Mouse (Mus musculus): ENCODE data around the gene Ncbp3. TPM values are rescaled to one million over a fixed set of nuclear protein-coding genes. Genes with fewer than 3 reads are reported as not detected.

The Ncbp3 gene
- polyA plus RNA-seq, 1 experiment = 6.5 TPM

- Histone ChIP-seq H3K27me3 (ENCODE audit: control insufficient read depth, insufficient read depth, low read length) (no peaks in the 10 kb centered on the region), H3K27ac (ENCODE audit: control insufficient read depth, insufficient read depth, low read length) (no peak overlapping the region), H3K4me3 (ENCODE audit: control insufficient read depth, insufficient read depth, low read length) (no peak overlapping the region), H3K4me1 (replicated peaks; ENCODE audit: control insufficient read depth, insufficient read depth, low read length) (no peaks in the 10 kb centered on the region), H3K36me3 (ENCODE audit: control insufficient read depth, insufficient read depth, low read length) (peaks cover 83% of the 10 kb centered on the region)
- DNase-seq = no peak
- TF ChIP-seq POLR2A (IDR thresholded peaks at IDR 0.05; ENCODE audit: control insufficient read depth, extremely low read depth, insufficient read depth, low read length, poor library complexity) = no peak
- TF ChIP-seq CTCF (IDR thresholded peaks at IDR 0.05; ENCODE audit: borderline replicate concordance, control insufficient read depth, extremely low read depth, insufficient read depth, low read length, poor library complexity) = no peak
- 93% methylated on average over 6 of the region's 6 CpGs for WGBS
Measured at GRCm38 (mm10) chr11:73077211-73077720, 29.7 kb downstream of the Ncbp3 start.

GRCm38 (mm10) chr11:73078615-73079014 is 31.0 kb downstream of the Ncbp3 start:
- TF ChIP-seq CTCF (IDR thresholded peaks at IDR 0.05; ENCODE audit: borderline replicate concordance, control insufficient read depth, extremely low read depth, insufficient read depth, low read length, poor library complexity) (no peak), POLR2A (IDR thresholded peaks at IDR 0.05; ENCODE audit: control insufficient read depth, extremely low read depth, insufficient read depth, low read length, poor library complexity) (no peak)
- DNase-seq = no peak
- peaks cover 69% of the 10 kb centered on the region for H3K36me3 ChIP-seq (ENCODE audit: control insufficient read depth, insufficient read depth, low read length)
- H3K4me1 ChIP-seq (replicated peaks; ENCODE audit: control insufficient read depth, insufficient read depth, low read length) = no peaks in the 10 kb centered on the region
- H3K4me3 ChIP-seq (ENCODE audit: control insufficient read depth, insufficient read depth, low read length) = no peak overlapping the region
- H3K27me3 ChIP-seq (ENCODE audit: control insufficient read depth, insufficient read depth, low read length) = no peaks in the 10 kb centered on the region
- WGBS = 93% methylated on average over 8 of the region's 8 CpGs
- no peak overlapping the region for H3K27ac ChIP-seq (ENCODE audit: control insufficient read depth, insufficient read depth, low read length)

- peaks cover 54% of the 10 kb centered on the region for H3K36me3 ChIP-seq (ENCODE audit: control insufficient read depth, insufficient read depth, low read length)
- H3K27me3 ChIP-seq (ENCODE audit: control insufficient read depth, insufficient read depth, low read length) = no peaks in the 10 kb centered on the region
- no peak overlapping the region for H3K27ac ChIP-seq (ENCODE audit: control insufficient read depth, insufficient read depth, low read length)
- 89% methylated on average over 3 of the region's 3 CpGs for WGBS
- TF ChIP-seq POLR2A (IDR thresholded peaks at IDR 0.05; ENCODE audit: control insufficient read depth, extremely low read depth, insufficient read depth, low read length, poor library complexity) (no peak), CTCF (IDR thresholded peaks at IDR 0.05; ENCODE audit: borderline replicate concordance, control insufficient read depth, extremely low read depth, insufficient read depth, low read length, poor library complexity) (no peak)
- peaks cover 10% of the 10 kb centered on the region for H3K4me1 ChIP-seq (replicated peaks; ENCODE audit: control insufficient read depth, insufficient read depth, low read length)
- DNase-seq = no peak
- H3K4me3 ChIP-seq (ENCODE audit: control insufficient read depth, insufficient read depth, low read length) = no peak overlapping the region
Measured at GRCm38 (mm10) chr11:73080306-73080705, 32.7 kb downstream of the Ncbp3 start.

- H3K4me1 ChIP-seq (replicated peaks; ENCODE audit: control insufficient read depth, insufficient read depth, low read length) = peaks cover 11% of the 10 kb centered on the region
Measured at GRCm38 (mm10) chr11:73084303-73084702, 36.7 kb downstream of the Ncbp3 start.

GRCm38 (mm10) chr11:73084804-73085231 is 37.2 kb downstream of the Ncbp3 start:
- no peak for DNase-seq
- peaks cover 11% of the 10 kb centered on the region for H3K4me1 ChIP-seq (replicated peaks; ENCODE audit: control insufficient read depth, insufficient read depth, low read length)

More at GRCm38 (mm10) chr11:73084303-73084702, 36.7 kb downstream of the Ncbp3 start:
- no peak for TF ChIP-seq POLR2A (IDR thresholded peaks at IDR 0.05; ENCODE audit: control insufficient read depth, extremely low read depth, insufficient read depth, low read length, poor library complexity)
- no peak for TF ChIP-seq CTCF (IDR thresholded peaks at IDR 0.05; ENCODE audit: borderline replicate concordance, control insufficient read depth, extremely low read depth, insufficient read depth, low read length, poor library complexity)
- DNase-seq = peak; percentile 27
- Histone ChIP-seq H3K36me3 (ENCODE audit: control insufficient read depth, insufficient read depth, low read length) (peaks cover 14% of the 10 kb centered on the region), H3K27ac (ENCODE audit: control insufficient read depth, insufficient read depth, low read length) (peak overlapping the region; percentile 59; the same call in 1 of the 2 replicates), H3K4me3 (ENCODE audit: control insufficient read depth, insufficient read depth, low read length) (no peak overlapping the region), H3K27me3 (ENCODE audit: control insufficient read depth, insufficient read depth, low read length) (no peaks in the 10 kb centered on the region)
- 8% methylated on average over 6 of the region's 6 CpGs for WGBS

GRCm38 (mm10) chr11:73085391-73085790 is 37.8 kb downstream of the Ncbp3 start:
- no peak overlapping the region for H3K27ac ChIP-seq (ENCODE audit: control insufficient read depth, insufficient read depth, low read length)
- peak; percentile 27 for DNase-seq

More at GRCm38 (mm10) chr11:73084804-73085231, 37.2 kb downstream of the Ncbp3 start:
- H3K36me3 ChIP-seq (ENCODE audit: control insufficient read depth, insufficient read depth, low read length) = peaks cover 10% of the 10 kb centered on the region
- WGBS = 82% methylated on average over 10 of the region's 10 CpGs
- TF ChIP-seq CTCF (IDR thresholded peaks at IDR 0.05; ENCODE audit: borderline replicate concordance, control insufficient read depth, extremely low read depth, insufficient read depth, low read length, poor library complexity) = no peak
- no peak for TF ChIP-seq POLR2A (IDR thresholded peaks at IDR 0.05; ENCODE audit: control insufficient read depth, extremely low read depth, insufficient read depth, low read length, poor library complexity)
- H3K27me3 ChIP-seq (ENCODE audit: control insufficient read depth, insufficient read depth, low read length) = no peaks in the 10 kb centered on the region
- no peak overlapping the region for H3K4me3 ChIP-seq (ENCODE audit: control insufficient read depth, insufficient read depth, low read length)
- peak overlapping the region; percentile 59; the same call in 1 of the 2 replicates for H3K27ac ChIP-seq (ENCODE audit: control insufficient read depth, insufficient read depth, low read length)

More at GRCm38 (mm10) chr11:73085391-73085790, 37.8 kb downstream of the Ncbp3 start:
- WGBS = 33% methylated on average over 7 of the region's 7 CpGs
- TF ChIP-seq CTCF (IDR thresholded peaks at IDR 0.05; ENCODE audit: borderline replicate concordance, control insufficient read depth, extremely low read depth, insufficient read depth, low read length, poor library complexity) (no peak), POLR2A (IDR thresholded peaks at IDR 0.05; ENCODE audit: control insufficient read depth, extremely low read depth, insufficient read depth, low read length, poor library complexity) (no peak)
- Histone ChIP-seq H3K36me3 (ENCODE audit: control insufficient read depth, insufficient read depth, low read length) (peaks cover 10% of the 10 kb centered on the region), H3K27me3 (ENCODE audit: control insufficient read depth, insufficient read depth, low read length) (no peaks in the 10 kb centered on the region), H3K4me1 (replicated peaks; ENCODE audit: control insufficient read depth, insufficient read depth, low read length) (peaks cover 11% of the 10 kb centered on the region), H3K4me3 (ENCODE audit: control insufficient read depth, insufficient read depth, low read length) (no peak overlapping the region)

Measured in thymus, adult 2 months (tissue).